Mouse (Mus musculus): ENCODE results near the gene AA986860.

- TF ChIP-seq CTCF (IDR thresholded peaks at IDR 0.05; ENCODE audit: borderline replicate concordance, control insufficient read depth, extremely low read depth, insufficient read depth, low read length, poor library complexity) (no peak), POLR2A (IDR thresholded peaks at IDR 0.05; ENCODE audit: control insufficient read depth, extremely low read depth, insufficient read depth, low read length, poor library complexity) (no peak)
These were observed 32.3 kb downstream of the AA986860 start for GRCm38 (mm10) chr1:130764027-130764461.
